Mouse (Mus musculus): Measurements from ENCODE around the gene Btbd2.

The Btbd2 gene

DNA sequence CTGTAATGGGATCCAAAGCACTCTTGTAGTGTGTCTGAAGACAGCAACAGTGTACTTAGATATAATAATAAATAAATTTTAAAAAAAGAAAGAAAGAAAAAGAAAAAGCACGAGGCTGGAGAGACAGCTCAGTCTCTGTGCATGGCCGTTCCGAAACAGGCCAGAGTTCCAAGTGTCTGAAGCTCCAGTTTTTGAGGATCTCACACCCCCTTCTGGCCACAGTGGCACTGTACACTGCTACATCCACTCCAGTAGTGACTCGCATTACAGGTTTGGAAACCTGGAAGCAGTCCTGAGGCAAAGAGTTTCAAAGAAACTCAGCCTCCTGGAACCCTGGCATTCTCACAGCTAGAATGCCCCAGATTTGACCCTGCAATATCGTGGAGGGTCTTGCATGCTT is 31.0 kb upstream of the Btbd2 start:
- peak; percentile 75 for DNase-seq (ENCODE audit: low spot score)

DNA sequence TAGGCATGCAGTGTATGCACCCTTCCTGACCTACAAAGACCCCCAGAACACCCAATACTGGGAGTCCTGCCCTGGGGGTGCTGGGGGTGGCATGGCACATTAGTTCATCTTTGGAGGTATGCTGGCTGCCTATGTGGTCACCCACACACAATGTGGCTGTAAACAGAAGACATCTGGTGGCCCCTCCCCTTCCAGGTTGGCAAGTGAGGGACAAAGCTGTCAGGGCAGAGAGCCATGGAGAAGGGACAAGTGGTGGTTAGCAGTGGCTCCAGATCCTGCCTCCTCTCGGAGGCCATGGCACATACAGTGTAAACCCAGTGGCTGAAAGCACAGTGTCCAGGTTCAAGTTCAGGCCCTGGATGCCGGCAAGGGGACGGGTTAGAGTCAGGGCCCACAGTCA is 29.7 kb upstream of the Btbd2 start:
- DNase-seq (ENCODE audit: low spot score) = no peak

DNA sequence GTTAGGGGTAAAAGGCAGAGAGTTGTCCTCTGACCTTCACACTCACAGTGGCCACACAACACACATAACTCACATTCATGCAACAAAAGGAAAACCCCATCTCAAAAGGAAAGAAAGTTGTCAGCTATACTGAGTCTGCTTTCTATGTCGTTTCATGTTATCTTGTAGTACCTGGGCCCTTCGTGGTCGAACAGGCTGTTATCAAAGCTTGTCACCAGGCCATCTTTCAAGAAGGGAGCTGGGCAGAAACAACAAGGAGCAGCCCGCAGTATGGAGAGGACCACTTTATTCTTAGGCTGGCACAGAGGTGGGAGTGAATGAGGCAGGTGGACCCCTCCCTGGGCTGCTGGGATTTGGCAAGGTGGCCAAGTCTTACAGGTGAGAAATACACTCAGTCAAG is 28.1 kb upstream of the Btbd2 start:
- DNase-seq (ENCODE audit: low spot score) = no peak

DNA sequence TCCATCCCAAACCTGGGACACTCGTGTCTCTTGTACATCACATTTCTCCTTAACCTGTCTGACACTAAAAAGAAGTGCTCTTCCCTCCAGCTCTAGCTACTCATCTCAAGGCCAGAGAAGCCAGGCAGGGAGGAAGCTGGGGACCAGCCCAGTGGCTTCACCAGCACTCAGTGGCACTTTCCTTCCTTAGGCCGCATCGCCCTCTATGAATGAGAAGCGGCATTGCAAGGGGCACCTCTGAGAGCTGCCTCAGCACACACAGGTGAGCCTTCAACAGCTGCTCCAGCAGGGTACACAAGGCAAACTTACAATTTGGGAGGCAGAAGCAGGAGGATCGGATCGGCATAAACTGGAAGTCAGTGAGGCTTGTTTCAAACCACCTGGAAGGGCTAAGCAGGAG is 27.3 kb upstream of the Btbd2 start:
- DNase-seq (ENCODE audit: low spot score) = peak; percentile 83

DNA sequence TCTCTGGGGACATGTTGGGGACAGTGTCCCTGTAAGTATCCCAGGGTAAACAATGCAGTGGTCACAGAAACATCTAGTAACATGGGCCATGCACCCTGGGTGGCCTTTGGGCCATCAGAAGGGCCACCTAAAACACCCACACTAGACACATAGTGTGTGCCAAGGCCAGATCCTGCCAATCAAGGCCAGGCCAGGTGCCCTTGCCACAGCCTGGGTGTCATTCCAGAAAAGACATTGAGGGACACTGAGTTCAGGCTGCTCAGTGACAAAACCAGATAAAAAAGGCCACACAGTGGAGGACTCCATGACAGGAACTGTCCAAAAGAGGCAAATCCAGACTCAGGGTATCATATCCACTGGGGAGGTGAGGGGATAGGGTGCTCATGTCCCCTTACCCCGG is 26.8 kb upstream of the Btbd2 start:
- DNase-seq (ENCODE audit: low spot score) = no peak

DNA sequence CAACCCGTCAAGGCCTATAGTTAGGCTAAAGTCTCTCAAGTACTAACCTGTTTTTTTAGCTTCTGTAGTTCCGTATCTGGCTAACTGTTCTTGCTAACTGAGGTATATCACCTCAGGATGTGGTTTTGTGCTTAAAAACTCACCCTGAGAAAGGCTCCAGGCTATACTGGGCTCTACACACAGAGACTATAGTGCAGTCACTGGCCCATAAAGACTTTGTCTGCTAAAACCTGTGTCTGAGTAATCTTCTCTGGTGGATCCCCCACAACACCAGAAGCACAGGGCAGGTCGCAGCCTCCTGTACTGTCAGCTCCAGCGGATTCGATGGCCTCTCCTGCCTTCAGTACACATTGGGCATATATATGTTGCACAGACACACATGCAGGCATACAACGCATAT is 25.1 kb upstream of the Btbd2 start:
- DNase-seq (ENCODE audit: low spot score) = peak; percentile 71

DNA sequence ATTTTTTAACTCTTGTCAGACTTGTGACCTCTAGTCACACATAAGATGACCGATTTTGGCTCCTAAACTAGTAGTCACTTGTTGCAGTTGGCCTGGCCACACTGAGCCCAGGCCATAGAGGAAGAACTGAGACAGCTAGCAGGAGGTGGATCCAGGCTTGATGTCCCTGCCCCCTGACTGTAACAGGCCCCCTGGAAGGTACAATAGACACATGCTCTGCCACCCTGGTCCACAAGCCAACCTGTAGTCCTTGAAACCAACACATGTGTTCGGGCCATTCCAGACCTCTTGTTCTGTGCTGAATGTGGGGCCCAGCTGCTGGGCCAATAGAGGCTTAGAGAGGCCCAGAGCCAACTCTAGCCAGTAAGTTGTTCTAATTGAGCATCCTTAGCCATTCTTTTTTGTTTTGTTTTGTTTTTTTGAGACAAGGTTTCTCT is 23.4 kb upstream of the Btbd2 start:
- no peak for DNase-seq (ENCODE audit: low spot score)

DNA sequence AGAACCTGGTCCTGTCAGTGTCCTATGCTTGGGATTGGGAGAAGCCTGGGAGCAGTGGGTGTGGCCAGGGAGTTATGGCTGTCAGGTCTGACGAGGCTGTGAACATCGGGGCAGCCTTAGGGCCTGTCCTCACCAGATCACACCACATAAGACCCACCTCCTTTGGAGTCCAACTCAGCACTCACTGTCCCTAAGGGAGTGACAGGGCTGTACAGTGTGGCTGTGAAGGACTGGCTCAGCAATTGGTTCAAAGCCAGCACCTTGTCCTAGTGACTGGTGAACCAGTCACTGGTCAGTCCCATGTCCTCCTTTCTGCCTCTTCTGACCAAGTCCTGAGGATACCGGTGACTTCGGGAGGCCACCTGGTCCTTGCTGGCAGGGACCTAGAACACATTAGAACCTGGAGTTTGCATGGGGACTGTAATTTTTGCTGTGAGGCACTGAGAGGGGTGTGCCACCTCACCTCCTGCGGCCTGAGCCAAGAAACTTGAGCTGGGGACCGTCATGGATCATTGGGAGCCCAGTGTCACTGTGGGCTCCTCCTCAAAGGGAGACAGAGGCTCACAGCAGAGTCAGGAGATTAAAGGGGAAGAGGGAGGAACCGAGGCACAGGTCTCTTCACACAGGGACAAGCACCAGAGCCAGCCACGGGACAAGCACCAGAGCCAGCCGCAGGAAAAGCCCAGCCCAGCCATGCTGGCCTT is 22.8 kb upstream of the Btbd2 start:
- no peak for DNase-seq (ENCODE audit: low spot score)

DNA sequence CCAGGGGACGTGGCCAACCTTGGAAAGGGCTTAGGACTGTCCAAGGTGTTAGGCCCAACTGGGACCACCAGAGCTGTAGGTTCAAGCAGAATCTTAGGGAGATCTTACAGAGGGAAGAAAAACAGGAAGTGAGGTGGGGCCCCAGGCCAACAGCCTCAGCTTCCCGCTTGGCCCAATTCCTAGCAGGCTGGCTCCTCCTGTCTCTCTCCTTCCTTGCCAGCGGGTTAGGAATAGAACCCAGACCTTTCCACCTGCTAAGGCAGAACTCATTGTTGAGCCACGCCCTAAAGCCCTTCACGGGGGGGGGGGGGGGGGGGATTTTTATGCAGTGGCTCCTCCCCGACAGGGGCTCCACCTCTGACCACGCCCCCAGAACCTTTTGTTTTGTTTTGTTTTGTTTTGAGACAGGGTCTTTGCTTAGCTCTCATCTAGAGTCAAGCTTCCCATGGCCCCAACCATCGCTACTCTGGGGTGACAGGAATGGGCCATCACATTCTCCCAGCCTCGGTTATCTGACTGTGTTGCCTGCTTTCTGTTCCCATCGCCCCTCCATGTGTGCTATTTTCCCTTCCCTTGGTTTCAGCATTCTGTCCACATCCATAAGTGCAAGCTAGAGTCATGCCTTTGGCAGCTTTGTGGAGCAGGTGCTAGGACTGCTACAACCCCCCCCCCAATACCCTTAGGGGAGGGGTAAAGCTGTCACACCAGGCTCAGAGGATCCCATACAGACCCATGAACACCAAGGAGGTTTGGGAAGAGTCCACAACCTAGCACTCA is 21.9 kb upstream of the Btbd2 start:
- no peak for DNase-seq (ENCODE audit: low spot score)

DNA sequence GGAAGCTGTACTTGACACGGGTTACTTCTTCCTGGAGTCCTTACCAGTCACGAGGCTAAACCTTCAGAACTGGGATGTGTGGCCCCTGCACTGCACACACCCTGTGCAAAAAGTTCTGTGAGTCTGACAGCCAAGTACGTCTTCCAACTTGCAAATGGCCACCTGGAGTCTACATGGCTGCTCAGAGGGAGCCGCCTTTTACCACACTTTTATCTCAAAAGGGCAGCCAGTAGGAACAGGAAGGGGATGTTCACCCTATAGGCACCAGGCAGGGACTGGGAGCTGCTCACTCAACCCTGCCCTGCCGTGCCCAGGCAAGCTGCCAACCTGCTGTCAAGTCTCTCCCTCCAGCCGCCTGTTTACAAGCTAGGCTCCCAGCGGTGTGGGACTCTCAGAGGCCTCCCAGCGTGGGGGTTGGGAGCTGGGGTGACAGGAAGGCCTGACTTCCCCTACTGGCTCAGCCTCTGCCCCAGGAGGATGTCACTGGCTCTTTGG is 21.1 kb upstream of the Btbd2 start, which contains the start of gene Mknk2:
Gene Mknk2, minus strand, starts transcription at position 171 of the 495 bp plus-strand sequence.
- DNase-seq (ENCODE audit: low spot score) = peak; percentile 97

DNA sequence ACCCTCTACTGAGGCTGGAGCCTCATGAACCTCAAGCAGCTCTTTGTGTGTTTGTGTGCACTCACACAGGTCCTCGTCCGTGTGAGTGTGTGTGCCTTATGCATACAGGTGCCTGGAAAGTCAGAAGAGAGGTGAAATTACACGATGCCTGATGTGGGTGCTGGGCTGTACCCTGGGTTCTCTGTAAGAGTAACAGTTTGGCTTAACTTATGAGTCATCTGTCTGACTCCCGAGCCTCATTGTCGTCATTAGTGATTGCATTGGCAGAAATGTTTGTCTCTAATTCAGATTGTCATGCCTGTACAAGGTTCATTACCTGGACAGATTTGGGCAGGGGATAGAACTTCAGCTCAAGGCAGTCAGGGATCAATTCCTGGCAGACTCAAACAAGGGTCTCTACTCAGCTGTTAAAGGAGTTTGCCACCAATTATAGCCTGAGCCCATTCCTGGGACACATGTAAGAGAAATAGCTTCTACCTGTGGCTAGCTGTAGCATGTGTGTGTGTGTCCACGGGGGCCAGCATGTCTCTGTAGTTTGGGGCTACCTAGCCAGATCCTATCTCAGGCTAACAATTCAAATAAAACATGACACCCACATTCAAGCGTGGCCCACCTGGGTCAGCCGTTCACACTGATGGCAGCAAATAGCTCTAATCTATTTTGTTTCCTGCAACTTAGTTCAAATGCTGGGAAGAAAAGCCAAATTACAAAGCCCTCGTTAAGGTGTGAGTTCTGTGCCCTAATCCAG is 20.4 kb upstream of the Btbd2 start:
- peak; percentile 61 for DNase-seq (ENCODE audit: low spot score)

DNA sequence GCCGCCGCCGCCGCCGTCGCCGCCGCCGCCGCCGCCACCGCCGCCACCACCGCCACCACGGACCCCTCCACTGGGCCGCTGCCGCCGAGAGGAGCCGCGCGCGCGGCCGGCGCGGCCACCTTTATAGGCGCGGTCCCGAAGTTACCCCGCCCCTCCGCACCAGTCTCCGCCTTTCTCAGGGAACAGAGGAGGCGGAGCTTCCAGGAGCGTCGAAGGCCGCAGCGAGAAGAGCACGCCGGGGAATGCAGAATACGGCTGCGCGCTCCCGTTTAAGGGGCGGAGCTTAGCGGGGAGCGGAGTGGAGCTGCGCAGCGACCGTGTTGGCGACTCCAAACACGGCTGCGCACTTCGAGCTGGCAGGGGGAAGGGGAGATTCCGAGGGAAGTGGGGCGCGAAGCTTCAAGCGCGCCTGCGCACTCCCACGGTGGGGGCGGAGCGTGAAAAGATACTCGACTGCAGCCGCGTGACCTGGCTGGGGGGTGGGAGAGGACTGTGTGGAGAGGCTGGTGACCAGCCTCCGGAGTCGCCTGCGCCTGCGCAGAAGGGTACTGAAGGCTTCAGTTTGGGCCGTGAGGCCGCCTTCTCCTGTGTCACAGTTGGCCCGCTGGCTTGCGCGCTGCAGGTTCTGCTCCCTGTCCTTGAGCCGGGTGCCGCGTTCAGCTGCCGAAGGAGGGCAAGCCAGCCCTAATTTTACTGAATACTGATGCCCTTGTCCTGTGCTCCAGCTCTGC is 19.5 kb upstream of the Btbd2 start:
- peak; percentile 100 for DNase-seq (ENCODE audit: low spot score)

DNA sequence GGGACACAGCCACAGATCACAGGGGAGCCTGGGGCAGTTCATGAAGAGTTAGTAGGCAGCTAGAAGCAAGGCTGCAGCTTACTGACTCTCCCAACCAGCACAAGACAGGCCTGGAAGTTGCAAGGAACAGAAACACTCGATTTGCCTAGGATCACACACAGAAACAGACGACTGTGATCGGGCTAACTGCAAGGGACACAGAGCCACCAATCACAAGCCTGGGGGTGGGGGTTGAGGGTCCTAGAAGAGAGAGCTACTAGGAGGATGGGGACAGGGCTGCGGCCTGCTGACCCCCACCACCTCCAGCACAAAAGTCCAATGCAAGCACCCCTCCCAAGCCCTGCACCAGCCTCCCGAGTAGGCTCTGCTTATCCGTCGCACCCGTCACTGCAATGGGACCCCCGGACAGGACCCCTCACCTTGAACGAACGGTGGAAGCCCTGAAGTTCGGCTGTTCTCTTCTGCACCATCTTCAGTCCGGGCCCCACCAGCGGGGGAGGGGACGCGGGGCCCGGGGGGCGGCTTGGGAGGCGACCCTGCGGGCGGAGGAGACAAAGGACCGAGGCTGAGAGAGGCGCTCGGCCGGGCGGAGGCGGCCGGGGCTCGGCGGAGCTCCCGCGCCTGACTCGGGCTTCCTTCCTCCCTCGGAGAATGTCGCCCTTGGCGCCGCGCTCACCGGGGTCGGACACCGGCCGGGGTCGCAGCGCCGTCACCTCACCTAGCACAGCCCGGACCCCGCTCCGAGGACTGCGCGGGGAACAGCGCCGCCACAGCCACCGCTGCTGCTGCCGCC is 18.7 kb upstream of the Btbd2 start:
- DNase-seq (ENCODE audit: low spot score) = no peak

DNA sequence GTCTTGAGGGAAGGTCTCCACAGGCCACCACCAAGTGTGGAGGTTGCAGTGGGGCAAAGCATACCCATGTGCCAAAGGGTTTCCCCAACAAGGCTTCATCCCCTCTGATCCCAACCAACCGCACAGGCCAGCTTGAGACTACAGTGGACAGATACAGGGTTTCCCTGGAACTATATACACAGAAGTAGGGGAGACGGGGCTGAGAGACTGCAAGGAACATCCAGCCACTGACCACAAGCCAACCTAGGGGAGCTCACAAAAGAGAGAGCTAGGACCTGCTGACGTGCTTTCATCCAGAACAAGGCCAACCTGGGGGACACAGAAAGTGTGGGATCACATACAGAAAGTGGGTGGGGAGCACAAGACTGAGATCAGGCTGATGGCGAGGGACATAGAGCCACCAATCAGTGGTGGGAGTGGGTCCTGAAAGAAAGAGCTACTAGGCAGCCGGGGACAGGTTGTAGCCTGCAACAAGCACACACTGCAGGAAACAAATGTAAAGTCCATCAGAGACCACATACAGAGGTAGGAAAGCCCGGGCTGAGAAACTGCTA is 18.1 kb upstream of the Btbd2 start:
- DNase-seq (ENCODE audit: low spot score) = no peak

DNA sequence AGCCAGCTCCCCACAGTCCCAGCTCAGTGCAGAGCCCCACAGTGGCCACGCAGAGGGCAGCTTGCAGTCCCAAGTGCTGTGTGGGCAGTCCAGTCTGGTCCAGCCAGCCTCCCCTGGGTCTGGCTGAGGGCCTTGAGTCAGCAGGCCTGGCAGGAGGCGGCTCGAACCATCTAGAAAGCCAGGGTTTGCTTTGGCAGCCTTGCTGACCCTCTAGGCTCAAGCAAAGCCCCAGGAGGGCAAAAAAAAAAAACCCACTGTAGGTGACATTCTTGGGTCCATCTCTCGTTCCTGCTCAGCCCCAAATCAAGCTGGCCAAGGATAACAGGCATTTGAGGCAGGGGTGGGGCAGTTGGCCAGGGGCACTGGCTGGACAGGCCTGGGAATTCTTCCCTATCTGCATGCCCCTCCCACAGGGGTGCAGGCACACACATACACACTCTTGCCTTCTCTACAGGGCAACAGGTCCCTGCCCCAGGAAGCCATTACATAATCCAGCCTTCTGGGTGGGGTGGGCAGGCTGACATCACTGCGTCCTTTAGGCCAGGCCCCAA is 17.4 kb upstream of the Btbd2 start:
- no peak for DNase-seq (ENCODE audit: low spot score)

DNA sequence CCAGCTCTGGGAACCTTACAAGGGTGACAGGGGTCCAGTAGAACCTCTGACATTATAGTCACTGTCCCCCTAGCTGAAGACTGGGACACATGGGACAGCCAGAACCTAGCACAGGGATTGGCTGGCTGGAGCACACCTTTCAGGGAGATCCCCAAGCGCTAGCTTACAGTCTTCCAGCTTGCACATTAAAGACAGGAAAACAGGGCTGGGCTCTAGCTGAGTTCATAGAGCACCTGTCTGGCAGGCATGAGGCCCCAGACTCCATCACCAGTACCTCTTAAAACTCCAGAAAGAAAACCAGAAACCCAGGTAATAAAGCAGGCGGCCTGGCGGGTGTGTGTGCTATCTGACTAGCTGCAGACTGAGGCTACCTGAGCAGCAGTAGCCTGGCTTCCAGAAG is 16.8 kb upstream of the Btbd2 start:
- DNase-seq (ENCODE audit: low spot score) = no peak

DNA sequence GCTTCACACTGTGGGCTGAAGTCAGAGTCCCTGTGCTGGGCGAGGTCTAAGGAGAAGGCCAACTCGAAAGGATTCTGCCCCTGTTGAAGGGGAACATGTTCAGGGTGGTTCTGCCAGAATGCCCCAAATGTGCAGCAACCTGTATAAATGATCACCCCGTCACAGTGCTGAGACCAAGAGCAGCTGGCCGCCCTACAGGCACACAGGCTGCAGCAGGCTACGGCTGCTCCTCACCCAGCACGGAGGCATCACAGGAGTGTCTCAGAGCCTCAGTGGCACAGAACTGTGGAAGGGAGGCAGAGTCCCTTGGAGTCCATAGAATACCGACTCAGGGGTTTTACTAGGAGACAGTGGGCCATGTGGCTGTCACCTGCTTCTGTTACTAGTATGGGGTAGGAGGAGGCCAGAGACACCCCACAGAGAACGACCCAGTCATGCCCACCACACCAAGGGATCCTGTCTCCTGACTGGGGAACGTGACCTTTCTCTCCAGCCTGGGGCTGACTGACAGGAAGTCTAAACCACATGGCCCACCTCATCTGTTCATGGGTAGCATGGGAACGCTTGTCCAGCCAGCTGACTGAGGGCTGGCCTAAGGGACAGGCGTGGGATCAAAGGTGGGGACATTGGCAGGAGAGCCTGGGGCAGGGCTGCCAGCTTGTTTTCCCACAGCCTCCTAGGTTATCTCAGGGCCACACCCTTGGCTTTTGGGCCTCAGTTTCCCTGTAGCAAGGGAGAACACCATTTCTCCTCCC is 15.2 kb upstream of the Btbd2 start:
- no peak for DNase-seq (ENCODE audit: low spot score)

DNA sequence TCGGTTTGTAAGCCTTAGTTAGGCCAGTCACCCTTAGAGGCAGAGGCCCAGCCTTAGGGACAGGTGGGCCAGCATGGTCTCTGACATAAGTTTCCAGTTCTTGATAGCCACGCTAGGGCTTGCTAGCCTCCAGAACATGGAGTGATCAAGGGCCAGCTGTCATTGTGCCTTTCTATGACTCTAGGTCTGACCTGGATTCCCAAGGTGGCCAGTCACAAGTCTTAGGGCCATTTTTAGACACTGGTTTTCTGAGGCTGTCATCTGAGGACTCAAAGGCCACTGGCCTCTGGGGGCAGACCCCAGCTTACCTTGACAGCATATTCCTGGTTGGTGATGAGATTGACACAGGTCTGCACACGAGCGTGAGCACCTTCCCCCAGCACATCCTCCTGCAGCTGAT is 14.4 kb upstream of the Btbd2 start:
- no peak for DNase-seq (ENCODE audit: low spot score)

DNA sequence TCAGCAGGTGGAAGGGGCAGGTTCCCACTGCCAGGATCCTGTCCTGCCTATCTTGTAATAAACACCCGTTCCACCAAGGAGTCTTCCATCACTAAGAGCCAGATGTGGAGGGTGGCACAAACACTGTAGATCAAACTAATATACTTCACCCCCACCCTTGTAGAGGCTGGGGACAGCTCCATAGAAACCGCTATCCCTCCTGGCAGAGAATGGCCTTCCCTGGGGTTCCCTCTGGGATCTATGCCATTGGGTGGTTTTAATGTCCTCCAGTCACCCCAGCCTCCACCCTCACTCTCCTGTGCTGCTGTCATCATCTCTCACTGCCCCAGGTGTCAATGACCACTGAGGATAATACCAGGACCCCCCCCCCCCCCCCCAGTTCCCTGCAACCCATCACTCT is 13.7 kb upstream of the Btbd2 start:
- no peak for DNase-seq (ENCODE audit: low spot score)
